Mouse (Mus musculus) bone marrow, adult 2 months (tissue): ENCODE measurements around the gene Dnajb14.

Experiments
- CTCF ChIP-seq: fragments of 200-500 bp; IDR thresholded peaks from 2 replicates; pipeline ENCODE4 v1.5.1; 2011; ENCODE audit warnings: low read length, control low read depth; ENCODE audit not compliant: control insufficient read depth, insufficient read depth
- POLR2A ChIP-seq: fragments of 200-500 bp; IDR thresholded peaks from 2 replicates; pipeline ENCODE4 v1.6.1; 2011; ENCODE audit warnings: low read depth, mild to moderate bottlenecking, control low read depth, low read length, borderline replicate concordance; ENCODE audit not compliant: control insufficient read depth

GRCm38 (mm10) chr3:137958352-137958751 is 90.9 kb downstream of the Dnajb14 start:
- TF ChIP-seq CTCF: no peak
- no peak for TF ChIP-seq POLR2A
